Mouse (Mus musculus): Measurements from ENCODE around the gene Zfp414. TPM values are rescaled to one million over a fixed set of nuclear protein-coding genes. Genes with fewer than 3 reads are reported as not detected.

Zfp414 gene
- polyA plus RNA-seq (2015; fragmentation: Nextera tagmentation; extraction: Ambion mirVana): 34.5 and 34.8 TPM in 2 replicates

GRCm38 (mm10) chr17:33628621-33629486 is at the start of gene Zfp414:
Zfp414 (plus strand) TSS chr17:33629090.

GRCm38 (mm10) chr17:33637516-33638276 is 8.8 kb downstream of the Zfp414 start, which contains the start of gene Pram1:
Pram1 (plus strand) TSS chr17:33638056.

Other genes with a start within 250 kb of the Zfp414 start
- gene Zfp101, start 234.4 kb upstream of the Zfp414 start, polyA plus RNA-seq (2015; fragmentation: Nextera tagmentation; extraction: Ambion mirVana): 9.9 and 12.1 TPM in 2 replicates
- not detected in 2 replicates for gene Actl9, start 196.2 kb upstream of the Zfp414 start, polyA plus RNA-seq (2015; fragmentation: Nextera tagmentation; extraction: Ambion mirVana)
- gene Adamts10, start 104.9 kb upstream of the Zfp414 start, polyA plus RNA-seq (2015; fragmentation: Nextera tagmentation; extraction: Ambion mirVana): 18.2 and 27.3 TPM in 2 replicates
- gene Myo1f, start 73.4 kb upstream of the Zfp414 start, polyA plus RNA-seq (2015; fragmentation: Nextera tagmentation; extraction: Ambion mirVana): 17.9 and 26.2 TPM in 2 replicates
- 13.6 and 16.2 TPM in 2 replicates for gene Pram1, start 9.0 kb downstream of the Zfp414 start, polyA plus RNA-seq (2015; fragmentation: Nextera tagmentation; extraction: Ambion mirVana)
- gene Hnrnpm, start 57.8 kb downstream of the Zfp414 start, polyA plus RNA-seq (2015; fragmentation: Nextera tagmentation; extraction: Ambion mirVana): 201 and 207 TPM in 2 replicates
- gene March2, start 89.6 kb downstream of the Zfp414 start, polyA plus RNA-seq (2015; fragmentation: Nextera tagmentation; extraction: Ambion mirVana): 242 and 248 TPM in 2 replicates
- gene Rab11b, start 131.4 kb downstream of the Zfp414 start, polyA plus RNA-seq (2015; fragmentation: Nextera tagmentation; extraction: Ambion mirVana): 138 and 157 TPM in 2 replicates
- gene Angptl4, start 152.7 kb downstream of the Zfp414 start, polyA plus RNA-seq (2015; fragmentation: Nextera tagmentation; extraction: Ambion mirVana): 37.2 and 37.6 TPM in 2 replicates
- 27.7 and 41.7 TPM in 2 replicates for gene Kank3, start 181.4 kb downstream of the Zfp414 start, polyA plus RNA-seq (2015; fragmentation: Nextera tagmentation; extraction: Ambion mirVana)
- gene Rps28, start 195.5 kb downstream of the Zfp414 start, polyA plus RNA-seq (2015; fragmentation: Nextera tagmentation; extraction: Ambion mirVana): 1,075 and 1,076 TPM in 2 replicates
- gene Ndufa7, start 195.5 kb downstream of the Zfp414 start, polyA plus RNA-seq (2015; fragmentation: Nextera tagmentation; extraction: Ambion mirVana): 294 and 300 TPM in 2 replicates
- 14.3 and 19.1 TPM in 2 replicates for gene Cd320, start 214.0 kb downstream of the Zfp414 start, polyA plus RNA-seq (2015; fragmentation: Nextera tagmentation; extraction: Ambion mirVana)
- not detected in 2 replicates for gene Gm7029, start 244.7 kb downstream of the Zfp414 start, polyA plus RNA-seq (2015; fragmentation: Nextera tagmentation; extraction: Ambion mirVana)